In the genomic region with DNA sequence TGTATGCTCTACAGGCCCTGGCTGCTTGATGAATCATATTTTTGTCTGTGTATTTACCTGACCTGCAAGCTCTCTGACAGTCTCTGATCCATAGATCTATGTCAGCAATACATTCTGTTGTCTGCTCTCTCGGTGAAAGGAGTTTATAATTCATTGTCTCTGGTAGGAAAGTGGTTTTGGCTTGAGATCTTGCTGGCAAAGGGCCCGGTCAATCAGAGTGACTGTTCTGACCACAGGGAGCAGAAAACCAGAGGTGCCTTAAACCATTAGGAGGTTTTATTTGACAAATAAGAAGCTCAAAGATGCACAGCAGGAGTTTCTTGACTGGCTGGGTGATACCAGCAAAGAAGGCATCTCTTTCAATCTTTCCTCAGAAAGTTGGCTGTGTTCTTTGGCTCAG, we compare ENCODE assay signal across 18 mouse cellular contexts.
DNase-seq lines count a peak whose midpoint lies in the region; ATAC-seq and TF ChIP-seq lines count a peak whose summit lies in the region.
"Had no signal": no experiment of that assay in that cellular context is flagged by ENCODE, and none has a peak within 500 bp of the region (broad histone marks: within the 10 kb centered on the region; RNA-seq: fewer than 3 reads in every experiment).

No protein-coding gene starts in this region.

- peak; percentile 12 for DNase-seq in gastrocnemius, postnatal 10 days
- no peak for DNase-seq in gastrocnemius, postnatal 25 days
- peak; percentile 7 for DNase-seq in lung, postnatal 10 days
- no peak for DNase-seq in lung, postnatal 36 days
- peak; percentile 68 for DNase-seq in adipocyte (ENCODE audit: low spot score)
- DNase-seq in forebrain, embryonic 11.5 days (ENCODE audit: low spot score) = no peak
- DNase-seq: forebrain, postnatal 0 days; gastrocnemius, postnatal 36 days; right cerebral cortex, postnatal 14 days; thymus, adult 2 months had no signal

- H3K4me3 ChIP-seq in myocyte = no peak overlapping the region
- no peak overlapping the region for H3K4me3 ChIP-seq in forebrain, embryonic 11.5 days (ENCODE audit: low read depth, low read length)
- H3K4me3 ChIP-seq: embryonic facial prominence, embryonic 15.5 days; heart, embryonic 13.5 days; kidney, embryonic 15.5 days; liver, embryonic 12.5 days; midbrain, embryonic 10.5 days had no signal

- WGBS in forebrain, embryonic 11.5 days = 75% methylated on average over 2 of the region's 2 CpGs

- TF ChIP-seq POLR2A in myocyte (IDR thresholded peaks at IDR 0.05; ENCODE audit: insufficient read length, low read depth) = no peak

- H3K27ac ChIP-seq in forebrain, embryonic 11.5 days (ENCODE audit: low read depth, low read length) = no peak overlapping the region
- H3K27ac ChIP-seq: embryonic facial prominence, embryonic 15.5 days; heart, embryonic 13.5 days; kidney, embryonic 15.5 days; liver, embryonic 12.5 days; midbrain, embryonic 10.5 days had no signal

- H3K79me2 ChIP-seq in myocyte (ENCODE audit: control insufficient read depth, insufficient read depth) = no peaks in the 10 kb centered on the region

- H3K36me3 ChIP-seq in myocyte (ENCODE audit: control insufficient read depth, insufficient read depth) = no peaks in the 10 kb centered on the region
- H3K36me3 ChIP-seq in forebrain, embryonic 11.5 days (ENCODE audit: control insufficient read depth, insufficient read depth, low read length) = no peaks in the 10 kb centered on the region
- H3K36me3 ChIP-seq: embryonic facial prominence, embryonic 15.5 days; heart, embryonic 13.5 days; kidney, embryonic 15.5 days; liver, embryonic 12.5 days; midbrain, embryonic 10.5 days had no signal

- no peak overlapping the region for H3ac ChIP-seq in myocyte (ENCODE audit: control insufficient read depth, insufficient read length)

- peak overlapping the region; percentile 36 for H3K4me2 ChIP-seq in myocyte (ENCODE audit: low read depth)
- no peak overlapping the region for H3K4me2 ChIP-seq in forebrain, embryonic 11.5 days (ENCODE audit: low read depth, low read length, severe bottlenecking)
- H3K4me2 ChIP-seq: embryonic facial prominence, embryonic 15.5 days; heart, embryonic 13.5 days; kidney, embryonic 15.5 days; liver, embryonic 12.5 days had no signal

- ATAC-seq in forebrain, embryonic 11.5 days (replicated peaks; ENCODE audit: low FRiP score) = no peak
- ATAC-seq: forebrain, postnatal 0 days; hindbrain, embryonic 16.5 days; liver, embryonic 12.5 days; lung, postnatal 0 days had no signal

- no peaks in the 10 kb centered on the region for H3K9me3 ChIP-seq in forebrain, embryonic 11.5 days (ENCODE audit: control insufficient read depth, low read length)
- H3K9me3 ChIP-seq: embryonic facial prominence, embryonic 15.5 days; heart, embryonic 13.5 days; kidney, embryonic 15.5 days; liver, embryonic 12.5 days; midbrain, embryonic 10.5 days had no signal

- no peak overlapping the region for H3K9ac ChIP-seq in forebrain, embryonic 11.5 days (ENCODE audit: low read length)
- H3K9ac ChIP-seq: embryonic facial prominence, embryonic 15.5 days; forebrain, postnatal 0 days; heart, embryonic 13.5 days; kidney, embryonic 15.5 days; liver, embryonic 12.5 days had no signal

- no peaks in the 10 kb centered on the region for H3K27me3 ChIP-seq in myocyte (ENCODE audit: control insufficient read depth, insufficient read depth, insufficient read length)
- H3K27me3 ChIP-seq in forebrain, embryonic 11.5 days (ENCODE audit: control insufficient read depth, insufficient read depth, low read length) = no peaks in the 10 kb centered on the region
- H3K27me3 ChIP-seq: embryonic facial prominence, embryonic 15.5 days; heart, embryonic 13.5 days; kidney, embryonic 15.5 days; liver, embryonic 12.5 days had no signal

- no peaks in the 10 kb centered on the region for H3K4me1 ChIP-seq in forebrain, embryonic 11.5 days (replicated peaks; ENCODE audit: control insufficient read depth, insufficient read depth, low read length)
- H3K4me1 ChIP-seq: embryonic facial prominence, embryonic 15.5 days; heart, embryonic 13.5 days; kidney, embryonic 15.5 days; liver, embryonic 12.5 days had no signal

TF ChIP-seq in myocyte, 11 proteins besides CTCF, POLR2A, EP300 and RAD21:
- no peak for TF ChIP-seq CEBPB (IDR thresholded peaks at IDR 0.05; ENCODE audit: insufficient read depth, poor library complexity, severe bottlenecking)

Comparison
In these comparisons a context has a peak if more than half of its experiments do, and no peak if none do; other contexts are left out.
1. DNase-seq: peak in gastrocnemius, postnatal 10 days (single experiment), lung, postnatal 10 days (single experiment) and adipocyte (single experiment); none in gastrocnemius, postnatal 25 days (single experiment), lung, postnatal 36 days (single experiment) and forebrain, embryonic 11.5 days (single experiment).